Comparison of ENCODE assay signal across 8 mouse cellular contexts in the genomic region with DNA sequence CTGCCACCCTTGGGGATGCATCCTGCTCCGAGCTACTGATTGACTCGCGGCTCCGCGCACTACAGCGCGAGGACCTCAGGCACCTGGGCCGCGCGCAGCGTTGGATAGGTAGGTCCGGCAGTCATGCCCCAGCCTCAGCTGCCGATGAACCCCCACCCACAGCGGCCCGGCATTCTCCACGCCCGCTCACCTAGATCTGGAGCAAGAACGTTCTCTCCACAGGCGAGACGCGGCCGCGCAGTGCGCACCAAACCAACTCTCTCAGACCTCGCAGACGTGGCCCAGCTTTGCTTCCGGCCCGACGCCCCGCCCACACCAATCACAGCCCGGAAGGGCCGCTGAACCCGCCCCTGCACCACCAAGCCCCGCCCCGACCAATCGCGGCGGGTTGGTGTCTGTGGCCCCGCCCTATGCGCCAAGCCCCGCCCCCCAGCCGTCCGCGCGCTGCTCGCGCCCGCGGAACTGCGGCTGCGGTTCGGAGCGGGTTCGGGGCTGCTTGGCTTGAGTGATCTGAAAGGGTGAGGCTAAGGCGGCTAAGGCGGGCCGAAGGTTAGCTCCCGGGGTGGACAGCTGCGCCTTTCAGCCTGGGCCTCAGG. TPM values are rescaled to one million over a fixed set of nuclear protein-coding genes. Genes with fewer than 3 reads are reported as not detected.
DNase-seq lines count a peak whose midpoint lies in the region; ATAC-seq and TF ChIP-seq lines count a peak whose summit lies in the region.

A gene (minus strand): TSS at position 303 of the 596 bp plus-strand sequence.
A gene (plus strand): TSS at position 452 of the 596 bp plus-strand sequence.

- no peaks in the 10 kb centered on the region for H3K9me3 ChIP-seq in ES-Bruce4 (replicated peaks; ENCODE audit: control insufficient read depth, insufficient read depth, low read length, poor library complexity, severe bottlenecking)
- H3K9me3 ChIP-seq in forebrain, embryonic 14.5 days (replicated peaks; ENCODE audit: control insufficient read depth, low read length), result no peaks in the 10 kb centered on the region

- peaks cover 15% of the 10 kb centered on the region for H3K36me3 ChIP-seq in ES-Bruce4 (ENCODE audit: control insufficient read depth, insufficient read depth, low read length, poor library complexity, severe bottlenecking)
- H3K36me3 ChIP-seq in forebrain, embryonic 14.5 days (ENCODE audit: control insufficient read depth, insufficient read depth, low read length), result peaks cover 23% of the 10 kb centered on the region

- peak; percentile 94 for ATAC-seq in cerebellum, adult (ENCODE audit: insufficient number of reproducible peaks, low FRiP score, low TSS enrichment)
- peak; percentile 98 for ATAC-seq in forebrain, embryonic 14.5 days
- ATAC-seq in neutrophil, adult 5-6 weeks (ENCODE audit: extremely low read depth, insufficient number of reproducible peaks, low FRiP score, poor library complexity, severe bottlenecking), result peak; percentile 93

- no peaks in the 10 kb centered on the region for H3K4me1 ChIP-seq in ES-Bruce4 (ENCODE audit: control insufficient read depth, insufficient read depth, low read length)
- H3K4me1 ChIP-seq in forebrain, embryonic 14.5 days (ENCODE audit: control insufficient read depth, insufficient read depth, low read length), result peaks cover 6% of the 10 kb centered on the region; the same call in 1 of the 2 replicates
- H3K4me1 ChIP-seq in lung, adult 2 months (ENCODE audit: control insufficient read depth, insufficient read depth, low read length), result no peaks in the 10 kb centered on the region; the same call in 1 of the 2 replicates

- H3K4me2 ChIP-seq in forebrain, embryonic 14.5 days (ENCODE audit: low read length), result peak within 1 kb of the TSS; percentile 100

- TF ChIP-seq CTCF in ES-Bruce4 (IDR thresholded peaks at IDR 0.05; ENCODE audit: low read depth, low read length), result no peak
- TF ChIP-seq CTCF in lung, adult 2 months (IDR thresholded peaks at IDR 0.05; ENCODE audit: insufficient read depth, low read length), result no peak

- peak within 1 kb of the TSS; percentile 94 for H3K4me3 ChIP-seq in ES-Bruce4 (ENCODE audit: low read depth, low read length)
- peak within 1 kb of the TSS; percentile 67 for H3K4me3 ChIP-seq in forebrain, embryonic 14.5 days (ENCODE audit: low read depth, low read length)
- peak within 1 kb of the TSS; percentile 91 for H3K4me3 ChIP-seq in lung, adult 2 months (replicated peaks; ENCODE audit: extremely low read depth, low read depth, low read length)

- 0% methylated on average over 59 of the region's 59 CpGs for WGBS in forebrain, embryonic 14.5 days
- under 1% methylated on average over 59 of the region's 59 CpGs for WGBS in lung, adult 2 months

- peak within 1 kb of the TSS; percentile 63 for H3K9ac ChIP-seq in ES-Bruce4 (ENCODE audit: low read depth, poor library complexity, severe bottlenecking)
- H3K9ac ChIP-seq in forebrain, embryonic 14.5 days (ENCODE audit: low read length), result peak within 1 kb of the TSS; percentile 69

- peak; percentile 76 for TF ChIP-seq POLR2A in ES-Bruce4 (IDR thresholded peaks at IDR 0.05; ENCODE audit: insufficient read depth, low read length)
- TF ChIP-seq POLR2A in lung, adult 2 months (IDR thresholded peaks at IDR 0.05; ENCODE audit: borderline replicate concordance, extremely low read depth, low read depth, low read length), result peak; percentile 92; the same call in 1 of the 2 replicates

- peak; percentile 96 for DNase-seq in forebrain, embryonic 14.5 days (ENCODE audit: low spot score)
- DNase-seq in heart, postnatal 25 days (ENCODE audit: low spot score), result peak; percentile 89
- peak; percentile 96 to 97 for DNase-seq in layer of hippocampus, adult 18-20 months (ENCODE audit: low spot score in 2 of 2)
- DNase-seq in lung, adult 2 months, result peak; percentile 95
- peak; percentile 91 to 92 for DNase-seq in thymus, adult 18-20 months

- no peaks in the 10 kb centered on the region for H3K27me3 ChIP-seq in ES-Bruce4 (ENCODE audit: control insufficient read depth, insufficient read depth, low read length, poor library complexity, severe bottlenecking)
- no peaks in the 10 kb centered on the region for H3K27me3 ChIP-seq in forebrain, embryonic 14.5 days (replicated peaks; ENCODE audit: control insufficient read depth, insufficient read depth, low read length)

- TF ChIP-seq EP300 in ES-Bruce4 (IDR thresholded peaks at IDR 0.05; ENCODE audit: insufficient read depth, low read depth, low read length), result no peak

- no peak within 1 kb of the TSS for H3K27ac ChIP-seq in ES-Bruce4 (ENCODE audit: insufficient read depth, low read length)
- 0 out of 2 replicates have a peak within 1 kb of the TSS, but pooled peaks have one; percentile 63 for H3K27ac ChIP-seq in forebrain, embryonic 14.5 days (ENCODE audit: low read depth, low read length)

- intact Hi-C loops in heart, postnatal 25 days (cut with DNase I), result loop anchor here (2.0 kb wide), 1 partner anchor 105 kb away; a partner anchor contains a TSS

RNA-seq across cellular contexts. Expression of the first gene that starts in this region (rescaled TPM):
- polyA plus RNA-seq in ES-Bruce4 (2011; ENCODE audit: insufficient read depth, insufficient read length, low read depth, missing spikeins), result 28.1 and 34.3 TPM in 2 replicates
- 38.2 and 42.0 TPM in 2 replicates for polyA plus RNA-seq in forebrain, embryonic 14.5 days (2014; fragmentation: Nextera tagmentation; extraction: Ambion mirVana)
- total RNA-seq in heart, postnatal 25 days (2021), result 1 to 10 TPM; 7.0 to 7.5 TPM
- 10 to 100 TPM; 17.6 to 18.1 TPM for total RNA-seq in layer of hippocampus, adult 18-20 months (2021)
- polyA plus RNA-seq in lung, adult 2 months (2012; rRNA removed), result 4.4 and 7.7 TPM in 2 replicates
- total RNA-seq in neutrophil, adult 5-6 weeks (2017), result 9.9 and 11.2 TPM in 2 replicates

RNA-seq across cellular contexts. Expression of the second gene that starts in this region (rescaled TPM):
- 6.9 and 7.4 TPM in 2 replicates for polyA plus RNA-seq in ES-Bruce4 (2011; ENCODE audit: insufficient read depth, insufficient read length, low read depth, missing spikeins)
- 9.0 and 9.4 TPM in 2 replicates for polyA plus RNA-seq in forebrain, embryonic 14.5 days (2014; fragmentation: Nextera tagmentation; extraction: Ambion mirVana)
- under 1 TPM; 0.39 to 0.59 TPM for total RNA-seq in heart, postnatal 25 days (2021)
- 10 to 100 TPM; 27.5 to 30.3 TPM for total RNA-seq in layer of hippocampus, adult 18-20 months (2021)
- 1.0 and 2.2 TPM in 2 replicates for polyA plus RNA-seq in lung, adult 2 months (2012; rRNA removed)
- 4.0 and 6.3 TPM in 2 replicates for total RNA-seq in neutrophil, adult 5-6 weeks (2017)
